Comparison of ENCODE assay signal across 8 mouse cellular contexts in genomic region chr2:57237920-57238613, GRCm38 (mm10). TPM values are rescaled to one million over a fixed set of nuclear protein-coding genes. Genes with fewer than 3 reads are reported as not detected.
DNase-seq lines count a peak whose midpoint lies in the region; ATAC-seq and TF ChIP-seq lines count a peak whose summit lies in the region.

No protein-coding gene starts in this region.

- peak; percentile 53 for ATAC-seq in activated CD4-positive, CD25-positive, alpha-beta regulatory T cell, adult 4 months
- peak; percentile 89 for ATAC-seq in megakaryocyte, adult 5-6 weeks (ENCODE audit: poor library complexity, severe bottlenecking)

- no peak for TF ChIP-seq CTCF in cortical plate, adult 2 months (IDR thresholded peaks at IDR 0.05; ENCODE audit: extremely low read depth, insufficient read depth, low read length)

- peak overlapping the region; percentile 97 for H3K4me3 ChIP-seq in cortical plate, adult 2 months (ENCODE audit: insufficient read depth, low read length)

- H3K4me1 ChIP-seq in cortical plate, adult 2 months (ENCODE audit: control insufficient read depth, insufficient read depth, low read length): no peaks in the 10 kb centered on the region; the same call in 1 of the 2 replicates

- H3K27ac ChIP-seq in cortical plate, adult 2 months (ENCODE audit: insufficient read depth, low read length): peak overlapping the region; percentile 87

- DNase-seq in gastrocnemius, postnatal 10 days: peak; percentile 87
- peak; percentile 86 for DNase-seq in induced T-regulatory cell, adult 2 months (ENCODE audit: low read depth)
- peak; percentile 50 to 53 for DNase-seq in left cerebral cortex, adult 8-10 months (ENCODE audit: low spot score in 2 of 2)
- peak; percentile 58 to 59 for DNase-seq in right cerebral cortex, adult 2 months (ENCODE audit: low spot score in 2 of 2)
- peak; percentile 57 for DNase-seq in urinary bladder, postnatal 10 days (ENCODE audit: low spot score)

- peak; percentile 48 for TF ChIP-seq POLR2A in cortical plate, adult 2 months (IDR thresholded peaks at IDR 0.05; ENCODE audit: extremely low read depth, insufficient read depth, low read length)

RNA-seq across cellular contexts. Expression of gene Gpd2, which starts 0.6 kb away (rescaled TPM):
- 10 to 100 TPM; 13.9 to 14.6 TPM for polyA plus RNA-seq in activated CD4-positive, CD25-positive, alpha-beta regulatory T cell, adult 4 months (2017; shearing (Covaris generic))
- 44.1 and 47.8 TPM in 2 replicates for polyA plus RNA-seq in cortical plate, adult 2 months (2012; rRNA removed)
- total RNA-seq in gastrocnemius, postnatal 10 days (2021): 100 to 1,000 TPM; 111 to 124 TPM
- total RNA-seq in left cerebral cortex, adult 8-10 months (2022): 100 to 1,000 TPM in 2 of 4 experiments, 10 to 100 TPM in 2; 88.2 to 103 (median 100.0) TPM
- total RNA-seq in megakaryocyte, adult 5-6 weeks (2015): 18.5 and 18.7 TPM in 2 replicates
- total RNA-seq in megakaryocyte, adult 5-6 weeks (2017): 20.8 and 25.1 TPM in 2 replicates

Comparison
In these comparisons a context has a peak if more than half of its experiments do, and no peak if none do; other contexts are left out.
1. Peak in every context shown above with its lines: DNase-seq, ATAC-seq, H3K4me3 ChIP-seq and H3K27ac ChIP-seq.